Mouse (Mus musculus): ENCODE data around the gene Slc25a3.

The Slc25a3 gene

DNA sequence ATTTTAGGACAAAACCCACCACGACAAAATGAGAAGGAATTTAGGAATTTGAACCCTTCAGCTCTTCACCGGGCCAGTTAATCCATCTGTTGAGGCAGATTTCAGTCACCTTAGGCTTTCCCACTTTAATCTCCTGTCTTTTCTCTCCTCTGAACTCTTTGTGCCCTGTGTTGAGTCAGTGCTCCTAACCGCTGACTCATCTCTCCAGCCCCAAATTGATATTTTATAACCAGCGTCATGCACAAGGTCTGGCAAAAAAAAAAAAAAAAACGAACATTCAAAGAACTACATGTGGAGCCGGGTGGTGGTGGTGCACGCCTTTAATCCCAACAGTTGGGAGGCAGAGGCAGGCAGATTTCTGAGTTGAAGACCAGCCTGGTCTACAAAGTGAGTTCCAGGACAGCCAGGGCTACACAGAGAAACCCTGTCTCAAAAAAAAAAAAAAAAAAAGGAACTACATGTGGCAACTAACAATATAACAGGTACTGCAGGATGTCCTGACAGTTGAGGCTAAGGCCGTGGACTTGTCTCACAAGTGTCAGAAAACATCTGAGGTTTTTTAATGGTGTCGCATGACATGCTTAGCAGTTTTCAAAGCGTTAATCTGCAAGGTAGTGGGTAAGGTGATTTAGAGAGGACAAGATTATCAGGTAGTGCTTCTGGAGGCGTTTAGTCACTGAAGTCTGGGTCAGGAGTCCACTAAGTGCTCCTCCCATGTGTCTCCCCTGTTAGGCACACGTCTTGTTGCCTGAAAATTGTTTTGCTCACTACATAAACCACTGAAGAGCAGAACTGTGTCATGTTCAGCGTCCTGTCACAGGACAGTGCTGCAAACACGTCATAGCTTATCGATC, 29.4 kb downstream of the Slc25a3 start:
- DNase-seq (ENCODE audit: low spot score) = no peak

DNA sequence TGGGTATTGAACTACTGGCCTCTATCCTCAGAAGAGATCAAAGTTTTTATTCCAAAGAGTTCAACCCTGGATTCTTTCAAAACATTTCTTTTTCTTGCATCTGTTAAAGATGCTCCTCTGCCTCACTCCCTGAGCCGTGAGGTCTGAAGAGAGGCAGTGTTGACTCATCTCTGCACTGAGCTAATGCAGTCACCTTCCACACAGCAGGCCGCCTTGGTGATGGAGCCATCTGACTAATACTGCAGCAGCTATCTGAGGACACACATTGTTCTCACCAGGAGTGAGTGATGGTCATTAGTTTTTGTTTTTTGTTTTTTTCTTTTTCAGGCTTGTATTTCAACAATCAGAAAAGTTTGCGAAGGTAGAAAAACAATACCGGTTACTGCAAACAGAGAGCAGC, 31.0 kb downstream of the Slc25a3 start:
- no peak for DNase-seq (ENCODE audit: low spot score)

DNA sequence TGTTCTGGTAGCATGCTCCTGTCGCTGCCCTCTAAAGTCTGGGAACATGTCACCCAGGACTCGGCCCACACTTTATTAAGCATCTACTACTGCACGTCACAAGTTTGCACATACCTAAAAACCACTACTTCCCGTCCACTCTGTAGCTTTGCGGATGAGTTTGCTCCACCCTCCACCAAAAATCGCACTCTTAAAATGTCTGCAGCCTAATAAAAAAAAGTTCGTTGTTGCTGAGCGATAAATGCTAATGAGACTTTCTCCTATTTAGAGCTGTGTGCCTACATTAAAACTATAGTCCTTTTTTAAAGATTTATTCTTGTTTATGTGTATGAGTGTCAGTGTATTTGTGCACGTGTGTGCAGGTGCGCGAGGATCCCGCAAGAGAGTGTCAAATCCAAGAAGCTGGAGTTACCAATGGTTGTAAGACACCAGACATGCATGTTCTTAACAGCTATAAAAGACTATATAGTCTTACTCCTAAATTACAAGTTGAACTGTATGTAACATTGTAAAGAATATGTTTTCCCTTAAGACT, 40.4 kb downstream of the Slc25a3 start:
- DNase-seq (ENCODE audit: low spot score) = no peak

DNA sequence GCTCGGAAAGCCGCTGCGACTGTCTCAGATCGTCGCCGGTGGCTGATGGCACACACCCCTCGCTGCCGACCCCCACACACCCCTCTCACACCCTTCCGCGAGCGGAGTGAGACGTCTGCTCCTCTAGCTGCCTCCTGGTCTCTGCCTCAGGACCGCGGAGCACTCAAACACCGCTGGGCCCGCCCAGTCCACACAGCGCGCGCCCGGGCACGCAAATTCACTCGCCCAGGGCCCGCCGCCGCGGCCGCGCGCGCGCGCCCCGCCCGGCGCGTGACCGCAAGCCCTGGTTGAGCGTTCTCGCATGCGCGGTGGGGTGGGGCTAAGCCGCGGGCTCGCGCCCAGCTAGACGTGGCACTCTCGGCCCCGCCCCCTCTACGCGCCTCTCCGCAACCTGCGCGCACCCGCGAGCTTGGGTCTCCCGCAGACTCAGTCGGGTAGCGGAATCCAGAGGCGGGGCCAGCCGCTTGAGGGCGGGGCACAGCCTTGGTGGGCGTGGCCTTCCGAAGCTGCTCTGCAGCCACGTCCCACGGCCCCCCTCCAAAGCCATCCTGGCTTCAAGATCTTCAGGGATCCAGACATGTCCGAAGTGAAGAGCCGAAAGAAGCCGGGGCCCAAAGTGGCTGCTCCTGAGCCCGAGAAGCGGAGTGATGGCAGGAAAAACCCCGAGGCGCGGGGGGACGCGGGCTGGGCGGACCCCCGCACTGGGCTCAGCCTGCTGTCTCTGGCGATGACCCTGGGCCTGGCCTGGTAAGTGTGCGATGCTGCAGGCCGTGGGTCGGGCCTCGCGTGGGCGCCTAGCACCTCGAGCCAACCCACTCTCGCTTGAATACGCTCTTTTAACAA, 41.1 kb downstream of the Slc25a3 start, which contains the start of the genes Apaf1 and Ikbip:
Gene Apaf1, minus strand, starts transcription at position 221 of the 843 bp plus-strand sequence.
Gene Ikbip, plus strand, starts transcription at position 391 of the 843 bp plus-strand sequence.
- peak; percentile 100 for DNase-seq (ENCODE audit: low spot score)

DNA sequence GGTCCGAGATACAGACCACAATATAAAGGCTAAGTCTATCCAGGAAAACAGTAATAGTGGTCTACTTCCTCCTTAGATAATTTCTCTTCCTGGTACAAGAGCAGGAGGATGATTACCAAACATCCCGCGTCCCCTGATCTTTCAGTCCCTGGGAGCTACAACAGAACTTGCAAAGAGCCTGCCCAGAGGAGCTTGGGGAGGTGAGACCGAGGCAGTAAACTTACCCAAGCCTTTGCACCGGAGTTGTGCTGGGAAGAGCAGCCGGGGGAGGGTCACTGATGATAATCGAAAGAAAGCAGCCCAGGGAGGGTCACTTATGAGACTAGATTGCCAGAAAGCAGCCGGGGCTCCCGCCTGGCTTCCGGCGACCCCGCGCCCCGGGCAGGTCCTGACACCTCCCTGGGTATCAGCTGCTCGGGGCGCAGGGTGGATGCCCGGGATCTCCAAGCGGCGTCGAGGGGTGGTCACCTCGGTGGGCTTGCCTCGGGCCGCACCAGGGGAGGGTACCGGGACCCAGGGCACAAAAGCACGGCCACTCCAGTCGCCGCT, 41.8 kb downstream of the Slc25a3 start:
- no peak for DNase-seq (ENCODE audit: low spot score)

DNA sequence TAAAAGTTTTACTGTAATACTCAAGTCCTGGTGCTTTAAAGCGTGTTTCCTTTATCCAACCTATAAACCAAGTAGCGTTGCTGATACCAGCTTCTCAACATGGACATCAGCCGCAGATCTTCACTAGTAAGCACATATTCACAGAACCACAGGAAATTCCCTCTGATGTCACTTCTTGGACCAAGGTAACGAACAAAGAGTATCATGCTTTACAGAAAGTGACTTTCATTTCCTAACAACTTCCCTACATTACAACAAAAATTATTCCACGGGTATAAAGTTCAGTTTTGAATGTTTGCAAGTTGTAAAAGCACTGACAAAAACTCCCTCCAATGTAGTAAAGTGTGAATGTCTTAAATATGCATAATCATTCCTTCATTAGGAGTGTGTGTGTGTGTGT, 43.3 kb downstream of the Slc25a3 start:
- DNase-seq (ENCODE audit: low spot score) = no peak

DNA sequence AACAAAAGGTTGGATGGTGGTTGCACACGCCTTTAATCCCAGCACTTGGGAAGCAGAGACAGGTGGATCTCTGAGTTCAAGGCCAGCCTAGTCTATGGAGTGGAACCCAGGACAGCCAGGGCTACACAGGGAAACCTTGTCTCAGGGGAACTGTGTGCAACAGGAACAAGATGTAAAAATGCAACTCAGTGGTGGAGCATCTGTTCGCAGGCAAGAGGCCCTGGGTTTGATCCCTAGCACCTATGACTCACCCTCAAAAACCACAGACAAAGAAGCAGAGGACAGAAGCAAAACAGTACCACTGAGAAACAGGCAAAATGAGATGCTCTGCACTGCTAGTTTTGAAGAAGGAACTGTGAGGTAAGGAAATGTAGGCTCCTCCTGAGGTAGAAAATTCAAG, 47.2 kb downstream of the Slc25a3 start:
- DNase-seq (ENCODE audit: low spot score) = no peak

DNA sequence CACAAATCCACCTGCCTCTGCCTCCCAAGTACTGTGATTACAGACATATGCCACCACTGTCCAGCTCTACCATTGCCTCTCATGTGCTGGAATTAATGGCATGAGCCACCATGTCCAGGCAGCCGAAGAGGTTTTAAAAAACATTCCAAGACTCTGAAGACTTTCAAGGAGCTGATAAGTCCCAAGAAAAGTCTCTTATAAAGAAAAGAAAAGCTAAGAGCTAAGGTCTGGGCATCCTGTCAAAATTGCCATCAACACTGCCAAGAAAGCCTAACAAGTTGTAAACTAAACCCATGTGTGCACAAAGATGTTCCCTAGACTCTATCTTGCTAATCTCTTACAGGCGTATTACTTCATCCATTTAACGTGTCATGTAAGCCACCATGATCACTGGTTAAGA, 50.5 kb downstream of the Slc25a3 start:
- DNase-seq (ENCODE audit: low spot score) = peak; percentile 34

DNA sequence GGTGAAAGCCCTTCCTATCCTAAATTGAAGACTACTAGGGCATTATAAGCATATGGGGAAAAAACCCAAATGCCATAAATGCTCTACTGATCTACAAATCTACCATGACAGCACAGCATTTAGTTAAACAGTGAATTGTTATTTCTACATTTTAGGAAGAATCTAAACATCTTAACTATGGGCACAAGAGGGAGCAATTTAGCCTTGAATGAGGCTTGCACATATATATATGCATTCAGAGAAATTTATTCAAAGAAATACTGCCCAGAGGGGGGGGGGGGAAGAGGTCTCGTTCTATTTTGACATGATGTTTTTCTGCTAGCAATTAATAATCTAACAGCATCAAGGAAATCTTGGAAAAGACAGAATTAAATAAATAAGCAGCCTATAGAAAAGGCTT, 52.1 kb downstream of the Slc25a3 start:
- DNase-seq (ENCODE audit: low spot score) = no peak

All from ovary, postnatal 14 days (tissue).